28 mouse cellular contexts compared by ENCODE assay signal in the genomic region with DNA sequence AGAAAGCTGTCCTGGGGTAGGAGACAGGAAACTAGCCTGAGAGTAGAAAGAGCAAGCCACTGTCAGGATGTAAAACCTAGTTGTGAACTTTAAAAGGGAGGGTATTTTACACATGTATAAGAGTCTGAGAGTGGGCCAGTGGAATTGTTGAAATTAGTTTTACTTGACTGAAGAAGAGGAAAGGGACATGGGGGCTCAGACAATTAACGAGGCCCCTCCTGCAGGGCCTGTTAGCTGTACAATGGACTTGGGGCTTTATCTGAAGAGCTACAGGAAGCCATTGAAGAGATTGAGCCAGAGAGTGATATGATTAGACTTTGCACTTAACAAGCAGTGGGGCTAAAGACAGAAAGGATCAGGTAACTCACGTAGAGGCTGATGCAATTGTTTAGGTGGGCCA.
"Had no signal": no experiment of that assay in that cellular context is flagged by ENCODE, and none has a peak within 500 bp of the region (broad histone marks: within the 10 kb centered on the region; RNA-seq: fewer than 3 reads in every experiment).

No protein-coding gene starts in this region.

- H3K4me1 ChIP-seq: hindbrain, embryonic 10.5 days; hindbrain, embryonic 12.5 days; intestine, embryonic 15.5 days; kidney, embryonic 15.5 days; liver, embryonic 13.5 days had no signal

- ATAC-seq: hindbrain, embryonic 16.5 days; inflammation-experienced regulatory T-cells, adult 6 months; intestine, embryonic 15.5 days; intestine, postnatal 0 days had no signal

- H3K4me2 ChIP-seq: heart, embryonic 12.5 days; hindbrain, embryonic 12.5 days; hindbrain, embryonic 14.5 days; intestine, embryonic 15.5 days; kidney, embryonic 15.5 days; limb, embryonic 12.5 days; liver, embryonic 11.5 days; liver, embryonic 13.5 days had no signal

- H3K9ac ChIP-seq: heart, embryonic 12.5 days; hindbrain, embryonic 12.5 days; hindbrain, embryonic 14.5 days; intestine, embryonic 15.5 days; kidney, embryonic 15.5 days; limb, embryonic 12.5 days; liver, embryonic 13.5 days had no signal

- DNase-seq: gastrocnemius, adult 2 months; gastrocnemius, postnatal 10 days; gastrocnemius, postnatal 25 days; heart, adult 18-20 months; heart, postnatal 10 days; heart, postnatal 4 days; kidney, adult 18-20 months; kidney, adult 9 months; kidney, postnatal 14 days; kidney, postnatal 36 days; layer of hippocampus, adult 9-11 months; layer of hippocampus, postnatal 36 days; left cerebral cortex, postnatal 4 days; liver; liver, embryonic 13.5 days had no signal

- H3K9me3 ChIP-seq: heart, embryonic 10.5 days; heart, embryonic 12.5 days; hindbrain, embryonic 10.5 days; hindbrain, embryonic 12.5 days; intestine, embryonic 15.5 days; kidney, embryonic 15.5 days; limb, embryonic 12.5 days; liver, embryonic 13.5 days had no signal

- H3K36me3 ChIP-seq: heart, embryonic 10.5 days; heart, embryonic 12.5 days; hindbrain, embryonic 10.5 days; hindbrain, embryonic 12.5 days; intestine, embryonic 15.5 days; kidney, embryonic 15.5 days; limb, embryonic 12.5 days; liver, embryonic 13.5 days had no signal

- H3K27ac ChIP-seq: gastrocnemius, adult 2 months; heart, embryonic 10.5 days; hindbrain, embryonic 10.5 days; hindbrain, embryonic 12.5 days; hindbrain, embryonic 14.5 days; intestine, embryonic 15.5 days; kidney, embryonic 15.5 days; kidney, postnatal 0 days; limb, embryonic 12.5 days; liver, embryonic 13.5 days had no signal

- H3K4me3 ChIP-seq: gastrocnemius, adult 2 months; heart, embryonic 10.5 days; heart, embryonic 12.5 days; hindbrain, embryonic 10.5 days; hindbrain, embryonic 12.5 days; intestine, embryonic 15.5 days; kidney, embryonic 15.5 days; limb, embryonic 12.5 days; liver, embryonic 13.5 days had no signal

- H3K27me3 ChIP-seq: heart, embryonic 12.5 days; hindbrain, embryonic 12.5 days; intestine, embryonic 15.5 days; kidney, embryonic 15.5 days; limb, embryonic 12.5 days; liver, embryonic 13.5 days had no signal
